Mouse (Mus musculus): ENCODE results near the gene Apol7b.
"Not testable (repeated sequence)": the region's sequence is repeated elsewhere in the genome, so short reads cannot be mapped to it uniquely, and the experiment has no call there.

The Apol7b gene

DNA sequence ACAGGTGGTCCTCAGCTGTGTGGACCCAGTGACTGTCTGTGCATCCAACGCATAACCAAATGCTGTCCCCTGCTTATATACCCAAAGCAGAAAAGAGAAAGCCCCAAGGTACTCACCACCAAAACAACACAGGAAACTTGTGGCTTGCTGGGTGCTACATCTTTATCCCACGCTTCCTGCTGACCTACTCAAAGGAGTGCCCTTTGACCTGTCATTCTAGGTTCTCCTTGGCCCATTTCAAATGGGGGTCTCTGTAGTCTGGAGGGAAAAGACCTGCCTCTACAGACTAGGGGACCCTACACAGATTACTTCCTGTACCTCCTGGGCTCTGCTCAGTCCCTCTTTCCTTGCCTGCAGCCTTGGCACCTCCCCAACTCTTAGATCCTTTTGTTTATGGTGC, at the start of gene Apol7b:
Gene Apol7b, minus strand, starts transcription at position 101 of the 400 bp plus-strand sequence.
- not testable (repeated sequence) for DNase-seq

DNA sequence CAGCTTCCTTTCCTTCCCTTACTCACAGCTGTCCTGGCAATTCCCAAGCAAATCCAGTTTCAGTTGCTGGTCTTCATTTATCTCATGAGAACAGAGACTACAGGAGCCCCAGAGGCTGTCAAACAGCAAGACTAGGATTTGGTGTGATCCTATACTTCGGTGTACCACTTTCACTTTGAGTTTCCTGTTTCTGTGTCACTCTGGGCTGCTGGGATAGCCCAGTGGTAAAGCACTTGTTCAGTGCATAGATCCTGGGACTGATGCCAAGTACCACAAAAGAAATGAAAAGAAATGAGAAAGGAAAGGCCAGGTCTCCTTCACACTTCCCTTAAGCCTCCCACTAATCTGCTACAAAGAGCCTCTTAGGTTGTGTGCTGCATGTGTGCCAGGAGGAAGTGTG, 47.4 kb upstream of the Apol7b start:
- not testable (repeated sequence) for DNase-seq

DNA sequence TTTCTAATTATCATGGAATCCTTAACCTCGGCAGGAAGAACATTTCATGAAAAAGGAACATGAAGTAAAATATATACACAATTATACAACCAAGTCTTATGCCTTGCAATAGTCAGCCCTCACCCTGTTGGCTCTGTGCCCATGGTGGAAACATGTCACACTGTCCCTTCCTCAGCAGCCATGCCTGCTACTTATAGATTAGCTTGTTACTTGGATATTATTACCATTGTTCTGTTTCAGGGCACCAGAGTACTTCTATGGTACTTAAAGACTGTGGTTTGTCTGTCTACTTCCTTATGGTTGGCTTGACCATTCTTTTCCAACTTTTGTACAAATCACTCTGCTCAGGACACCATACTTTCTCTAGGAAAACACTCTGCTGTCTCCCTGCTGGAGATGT, 45.9 kb upstream of the Apol7b start:
- DNase-seq = not testable (repeated sequence)

DNA sequence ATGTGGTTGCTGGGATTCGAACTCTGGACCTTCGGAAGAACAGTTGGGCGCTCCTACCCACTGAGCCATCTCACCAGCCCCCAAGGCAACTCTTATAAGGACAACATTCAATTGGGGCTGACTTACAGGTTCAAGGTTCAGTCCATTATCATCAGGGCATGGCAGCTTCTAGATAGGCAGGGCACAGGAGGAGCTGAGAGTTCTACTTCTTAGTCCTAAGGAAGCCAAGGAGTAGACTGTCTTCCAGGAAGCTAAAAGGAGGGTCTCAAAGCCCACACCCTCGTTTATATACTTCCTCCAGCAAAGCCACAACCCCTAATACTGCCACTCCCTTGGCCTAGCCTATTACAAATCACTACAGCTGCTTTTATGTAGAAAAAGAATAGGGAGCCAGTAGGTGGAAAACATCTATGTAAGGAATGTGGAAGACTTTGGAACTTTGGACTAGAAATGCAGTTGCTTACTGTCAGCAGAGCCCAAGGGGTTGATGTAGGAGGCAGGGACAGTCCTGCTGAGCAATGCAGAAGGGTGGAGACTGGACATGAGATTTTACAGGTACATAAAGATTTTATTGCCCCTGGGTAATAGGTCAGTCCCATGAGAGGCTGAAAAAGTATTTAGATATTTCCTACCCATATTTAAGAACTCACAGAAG, 35.0 kb upstream of the Apol7b start:
- no peak for DNase-seq

DNA sequence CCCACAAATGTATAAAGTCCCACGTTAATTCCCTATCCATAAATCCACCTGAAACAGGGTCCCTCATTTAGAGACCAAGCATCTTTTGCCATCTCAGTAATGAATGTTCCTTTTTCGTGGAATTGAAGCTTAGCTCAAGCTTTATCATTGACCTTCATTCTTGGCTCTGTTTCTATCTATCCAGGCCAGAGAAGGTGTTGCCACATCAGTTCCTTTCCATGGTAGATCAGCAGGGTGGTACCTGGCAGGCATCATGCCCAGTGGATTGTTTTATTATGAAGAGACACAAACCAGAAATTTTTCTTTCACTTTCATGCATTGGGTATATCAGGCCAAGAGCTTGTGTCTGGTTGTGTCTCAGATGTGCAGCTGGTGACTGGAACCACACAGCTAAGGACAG, 29.4 kb upstream of the Apol7b start, which contains the start of gene Apol10a:
Gene Apol10a, plus strand, starts transcription at position 355 of the 400 bp plus-strand sequence.
- not testable (repeated sequence) for DNase-seq

DNA sequence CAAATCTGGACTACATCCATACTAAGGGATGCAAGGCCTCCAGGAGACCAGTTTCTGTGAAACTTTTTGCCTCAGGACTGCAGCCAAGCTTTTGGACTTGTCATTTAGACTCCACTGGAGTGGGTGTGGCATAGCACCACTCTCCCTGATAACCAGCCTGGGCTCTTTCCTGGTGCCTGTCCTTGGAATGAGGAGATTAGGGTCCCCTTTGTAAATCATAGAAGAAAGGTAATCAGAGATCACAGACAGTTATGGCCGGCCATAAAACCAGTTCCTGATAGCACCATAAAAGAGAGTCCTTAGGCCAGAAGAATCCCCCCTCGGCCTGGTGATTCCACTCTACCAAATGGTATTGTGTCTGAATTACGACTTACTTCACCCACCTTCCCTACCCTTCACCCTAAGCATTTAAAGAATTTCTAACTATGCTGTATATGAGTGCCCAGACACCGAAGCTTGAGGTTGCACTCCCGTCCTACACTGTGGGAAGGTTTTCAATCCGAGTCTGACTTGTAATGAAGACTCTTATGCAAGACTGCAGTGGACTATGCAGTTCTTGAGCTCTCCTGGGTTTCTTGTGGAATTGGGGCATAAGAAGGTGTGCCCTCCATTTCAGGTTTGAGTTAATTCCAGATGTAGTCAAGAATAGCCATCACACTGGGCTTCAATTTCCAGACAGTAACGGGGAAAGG, 27.6 kb upstream of the Apol7b start:
- not testable (repeated sequence) for DNase-seq

DNA sequence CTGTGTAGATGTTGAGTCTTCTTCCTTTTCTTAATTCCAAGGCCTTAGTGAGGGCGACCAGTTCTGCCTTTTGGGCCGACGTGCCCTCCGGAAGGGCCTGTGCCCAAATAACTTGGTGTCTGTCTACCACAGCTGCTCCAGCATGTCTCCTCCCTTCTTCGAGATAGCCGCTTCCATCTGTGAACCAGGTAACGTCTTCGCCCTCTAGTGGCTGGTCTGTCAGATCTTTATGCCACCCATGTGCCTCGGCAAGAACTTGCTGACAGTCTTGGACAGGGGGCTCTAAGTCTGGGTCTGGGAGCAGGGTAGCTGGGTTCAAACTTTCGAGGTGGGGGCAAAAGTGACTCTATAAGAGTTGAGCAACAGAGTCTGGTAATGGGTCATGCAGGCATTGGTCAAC, 2.6 kb upstream of the Apol7b start:
- DNase-seq = not testable (repeated sequence)

DNA sequence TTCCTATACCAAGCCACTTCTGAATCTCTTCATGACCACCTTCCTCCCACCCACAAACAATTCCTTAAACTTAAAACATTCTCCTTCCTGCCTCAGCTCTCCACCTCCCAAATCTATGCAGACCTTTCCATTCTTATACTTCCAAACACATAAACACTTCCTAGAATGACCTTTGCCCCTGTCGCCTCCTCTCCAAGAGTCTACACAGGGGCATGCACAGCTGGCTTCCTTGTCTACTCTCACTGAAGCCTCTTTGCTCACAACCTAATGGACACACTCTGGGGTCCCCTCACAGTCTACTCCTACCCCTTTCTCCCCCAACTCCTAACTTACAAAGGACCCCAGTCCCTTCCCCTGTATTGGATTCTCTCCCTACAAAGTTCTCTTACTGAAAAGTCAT, 1.6 kb downstream of the Apol7b start:
- DNase-seq = not testable (repeated sequence)

DNA sequence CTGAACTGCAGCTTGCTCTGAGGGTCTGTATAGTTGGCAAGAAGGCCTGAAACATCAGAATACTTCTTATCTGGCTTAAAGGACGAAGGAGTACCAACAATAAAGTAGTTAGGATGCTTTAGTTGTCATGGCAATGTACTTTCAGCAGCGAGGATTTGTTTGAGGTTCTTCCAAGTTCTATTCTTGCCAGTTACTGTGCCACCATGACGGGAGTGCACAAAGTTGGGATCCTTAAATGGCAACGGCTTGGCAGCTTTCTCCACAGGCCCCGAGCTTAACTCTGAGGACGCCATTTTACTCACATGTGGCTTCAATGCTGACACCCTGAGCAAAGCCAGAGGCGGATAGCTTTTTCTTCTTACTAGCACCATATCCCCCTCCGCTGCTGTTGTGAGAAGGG, 2.5 kb downstream of the Apol7b start:
- not testable (repeated sequence) for DNase-seq

DNA sequence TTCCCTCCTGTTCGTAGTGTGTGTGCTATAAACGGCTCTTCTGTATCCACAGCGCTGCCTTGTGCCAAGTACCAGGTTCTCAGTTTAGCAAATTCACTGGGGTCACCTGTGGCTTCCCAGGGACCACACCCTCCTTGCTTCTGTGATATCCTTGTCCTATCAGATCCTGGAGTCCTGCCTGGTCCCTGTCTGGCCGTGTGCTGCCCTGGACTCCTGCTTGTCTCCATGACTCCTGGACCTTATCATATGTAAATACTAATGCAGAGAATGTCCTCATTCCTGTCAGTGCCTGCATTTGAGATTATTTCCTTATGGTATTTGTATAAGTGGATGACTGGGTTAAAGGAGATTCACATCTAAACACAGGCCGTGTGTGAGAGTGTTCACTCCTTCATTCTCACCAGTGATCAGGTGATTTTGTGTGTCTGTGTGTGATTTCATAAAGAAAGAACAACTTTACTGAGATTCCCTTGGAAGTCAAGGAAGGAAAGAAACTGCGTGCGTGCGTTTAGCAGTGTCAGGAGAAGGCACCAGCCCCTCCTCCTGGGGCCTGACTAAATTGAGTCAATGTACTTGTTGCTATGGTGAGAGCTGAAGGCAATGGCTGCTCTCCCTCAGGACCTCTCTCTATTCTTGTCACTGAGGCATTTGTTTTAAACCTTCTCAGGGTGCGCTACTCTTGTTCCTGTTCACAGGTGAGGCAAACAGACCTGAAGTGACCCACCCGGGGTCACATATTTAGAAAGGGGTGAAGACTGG, 18.4 kb downstream of the Apol7b start:
- DNase-seq = not testable (repeated sequence)

DNA sequence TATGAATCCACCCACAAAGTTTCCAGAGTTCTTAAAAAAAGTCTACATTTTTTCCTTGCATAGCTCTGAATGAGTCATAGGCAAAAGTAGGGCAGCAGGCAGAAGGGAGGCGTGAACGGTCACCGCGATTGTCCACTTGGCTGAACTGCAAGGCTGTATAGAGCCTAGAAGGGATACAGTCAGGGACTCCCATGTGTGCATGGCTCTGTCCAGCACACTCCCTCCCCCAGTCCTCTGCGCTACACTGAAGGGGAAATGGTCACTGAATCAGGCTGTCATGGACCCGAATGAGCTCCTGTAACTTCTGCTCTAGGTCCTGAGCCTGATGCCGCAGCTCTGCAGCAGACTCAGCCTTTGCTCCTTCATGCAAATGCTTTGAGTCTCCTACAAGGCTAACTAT, 24.4 kb downstream of the Apol7b start:
- DNase-seq = not testable (repeated sequence)

DNA sequence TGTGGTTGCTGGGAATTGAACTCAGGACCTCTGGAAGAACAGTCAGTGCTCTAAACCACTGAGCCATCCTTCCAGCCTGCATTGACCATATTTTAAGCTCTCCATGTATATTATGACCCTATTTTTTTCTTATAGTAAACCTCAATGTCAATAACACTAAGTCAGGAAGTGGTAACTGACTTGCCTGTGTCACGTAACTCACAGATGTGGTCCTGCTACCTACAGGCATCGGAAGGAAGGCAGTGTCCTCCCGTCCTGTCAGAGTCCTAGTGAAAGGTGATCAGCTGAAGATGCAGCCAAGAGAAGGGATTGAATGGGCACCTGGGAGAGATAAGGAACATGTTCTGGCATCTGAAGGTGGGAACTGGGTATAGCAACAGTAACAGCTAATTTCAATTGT, 27.6 kb downstream of the Apol7b start:
- DNase-seq = not testable (repeated sequence)

DNA sequence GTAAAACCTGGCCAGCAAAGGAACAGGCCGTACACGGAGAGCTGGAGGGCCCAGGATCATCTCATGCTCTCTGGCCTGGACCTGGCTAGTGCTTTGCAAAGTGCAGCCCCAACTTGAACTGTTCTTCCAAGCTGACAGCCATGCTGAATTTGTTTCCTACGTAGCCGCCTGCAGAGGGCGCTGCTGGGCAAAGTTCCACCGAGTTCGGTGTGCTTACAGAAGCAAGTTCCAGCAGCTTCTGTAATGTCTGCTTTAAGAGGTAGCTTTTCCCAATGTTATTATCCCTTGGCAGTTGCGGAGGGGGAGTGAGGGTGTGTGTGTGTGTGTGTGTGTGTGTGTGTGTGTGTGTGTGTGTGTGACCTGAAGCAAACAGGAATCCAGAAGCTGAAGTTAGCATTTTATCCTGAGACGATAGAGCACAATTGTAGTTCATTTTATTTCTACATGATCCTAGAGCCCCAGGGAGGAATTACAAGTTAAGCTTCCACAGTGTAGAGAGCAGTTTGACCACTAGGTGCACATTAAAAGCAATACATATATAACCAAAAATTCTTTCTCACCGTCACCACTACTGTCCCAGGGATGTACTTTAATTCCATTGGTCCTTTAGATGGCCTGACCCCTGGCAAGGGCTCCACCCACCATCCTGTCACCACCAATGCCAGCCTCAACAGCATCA, 30.5 kb downstream of the Apol7b start:
- DNase-seq = not testable (repeated sequence)

DNA sequence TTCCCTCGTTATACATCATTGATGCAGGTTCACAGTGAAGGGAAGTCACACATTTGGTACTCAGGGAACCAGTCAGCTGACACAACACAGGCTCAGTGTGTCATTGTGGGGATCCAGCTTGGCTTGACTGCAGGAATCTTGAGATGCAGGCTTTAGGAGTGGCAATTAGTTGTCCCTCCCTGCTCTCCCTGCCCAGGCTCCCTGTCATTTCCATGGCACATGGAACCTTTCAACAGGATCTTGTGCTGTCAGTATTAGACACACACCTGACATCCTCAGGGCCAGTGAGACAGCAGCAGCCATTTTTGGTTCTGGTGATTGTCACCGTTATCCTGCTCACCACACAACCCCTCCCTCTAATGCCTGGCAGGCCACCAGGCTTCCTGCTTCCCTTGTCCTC, 31.6 kb downstream of the Apol7b start:
- DNase-seq = not testable (repeated sequence)

DNA sequence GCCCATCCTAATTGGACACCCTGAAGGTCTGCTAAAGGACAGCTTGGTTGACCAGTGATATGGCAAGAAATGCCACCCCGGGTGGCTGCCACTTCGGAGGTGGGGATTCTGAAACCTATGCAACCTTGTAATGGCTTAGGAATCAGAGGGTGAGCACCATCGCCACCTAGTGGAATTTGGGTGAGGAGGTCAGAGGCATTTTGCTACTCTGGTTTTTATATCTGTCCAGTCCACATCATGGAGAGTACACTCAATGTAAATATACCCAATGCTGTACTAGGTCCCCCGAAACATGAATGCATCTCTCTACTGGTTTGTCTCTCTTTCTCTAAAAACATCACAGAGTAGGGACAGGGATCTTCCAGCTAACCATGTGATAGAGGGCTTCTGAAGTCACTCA, 34.6 kb downstream of the Apol7b start:
- not testable (repeated sequence) for DNase-seq

DNA sequence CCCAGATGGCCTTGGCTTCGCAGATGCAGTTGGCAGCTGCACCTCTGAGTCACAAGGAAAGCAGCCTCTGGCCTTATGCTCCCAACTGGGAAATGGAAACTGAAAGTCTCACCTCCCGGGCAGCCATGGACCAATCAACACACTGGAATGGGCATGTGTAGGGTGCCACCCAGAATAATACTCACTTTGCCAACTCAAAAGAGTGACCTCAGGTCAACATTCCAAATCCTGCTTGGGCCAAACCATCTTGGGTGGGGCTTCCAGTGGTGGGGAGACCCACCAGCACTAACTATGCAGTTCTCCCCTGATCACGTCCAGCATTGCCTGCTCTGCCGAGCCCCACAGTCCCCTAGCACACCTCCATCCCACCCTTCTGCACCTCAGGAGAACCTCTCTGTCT, 36.3 kb downstream of the Apol7b start, which contains the start of gene Apol9a:
Gene Apol9a, minus strand, starts transcription at position 101 of the 400 bp plus-strand sequence.
- DNase-seq = not testable (repeated sequence)

DNA sequence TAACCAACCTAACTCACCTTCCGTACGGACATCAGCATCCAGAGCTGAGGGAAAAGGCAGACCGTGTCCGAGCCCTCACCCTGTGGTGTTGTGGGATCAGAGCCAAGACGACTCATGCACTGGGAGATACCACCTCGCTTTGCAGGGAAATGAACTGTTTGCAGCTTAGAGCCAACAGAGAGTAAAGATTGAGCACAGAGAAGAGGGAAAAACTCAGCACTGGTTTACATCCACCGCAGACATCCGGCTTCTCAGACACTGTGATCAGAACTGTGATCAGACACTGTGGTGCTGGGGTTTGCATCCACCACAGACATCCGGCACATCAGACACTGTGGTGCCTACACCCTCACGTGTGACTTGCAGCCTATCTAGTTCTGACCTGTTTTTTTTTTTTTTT, 40.9 kb downstream of the Apol7b start:
- DNase-seq = not testable (repeated sequence)

DNA sequence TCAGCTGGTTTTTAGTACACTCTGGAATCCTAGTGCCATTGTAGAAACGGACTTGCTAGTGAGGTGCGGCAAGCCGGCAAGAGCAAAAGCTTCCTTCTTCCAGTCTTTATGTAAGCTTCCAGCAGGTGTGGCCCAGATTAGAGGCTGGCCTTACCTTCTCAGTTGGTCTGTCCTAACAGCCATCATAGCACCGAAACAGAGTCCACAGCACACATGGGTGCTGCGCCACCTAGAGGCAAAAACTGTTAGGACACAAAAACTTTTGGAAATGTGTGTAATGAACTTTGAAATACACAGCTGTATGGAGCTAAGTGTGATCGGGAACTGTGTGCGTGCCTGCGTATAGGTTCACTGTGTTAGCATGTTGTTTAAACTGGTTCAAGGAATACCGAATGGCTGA, 48.3 kb downstream of the Apol7b start, which contains the start of gene Apol7a:
Gene Apol7a, minus strand, starts transcription at position 84 of the 400 bp plus-strand sequence.
- DNase-seq = not testable (repeated sequence)

DNA sequence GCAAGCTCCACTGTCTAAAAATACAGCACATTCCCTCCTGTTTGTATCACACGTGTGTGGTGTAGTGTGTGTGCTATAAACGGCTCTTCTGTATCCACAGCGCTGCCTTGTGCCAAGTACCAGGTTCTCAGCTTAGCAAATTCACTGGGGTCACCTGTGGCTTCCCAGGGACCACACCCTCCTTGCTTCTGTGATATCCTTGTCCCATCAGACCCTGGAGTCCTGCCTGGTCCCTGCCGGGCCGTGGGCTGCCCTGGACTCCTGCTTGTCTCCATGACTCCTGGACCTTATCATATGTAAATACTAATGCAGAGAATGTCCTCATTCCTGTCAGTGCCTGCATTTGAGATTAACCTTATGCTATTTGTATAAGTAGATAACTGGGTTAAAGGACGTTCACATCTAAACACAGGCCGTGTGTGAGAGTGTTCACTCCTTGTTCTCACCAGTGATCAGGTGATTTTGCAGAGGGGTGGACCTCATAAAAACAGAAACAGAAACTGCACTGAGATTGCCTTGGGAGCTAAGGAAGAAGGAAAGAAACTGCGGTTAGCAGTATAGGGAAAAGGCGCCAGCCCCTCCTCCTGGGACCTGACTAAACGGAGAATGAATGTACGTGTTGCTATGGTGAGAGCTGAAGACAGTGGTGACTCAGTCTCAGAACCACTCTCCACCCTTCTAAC, 49.7 kb downstream of the Apol7b start:
- not testable (repeated sequence) for DNase-seq

DNA sequence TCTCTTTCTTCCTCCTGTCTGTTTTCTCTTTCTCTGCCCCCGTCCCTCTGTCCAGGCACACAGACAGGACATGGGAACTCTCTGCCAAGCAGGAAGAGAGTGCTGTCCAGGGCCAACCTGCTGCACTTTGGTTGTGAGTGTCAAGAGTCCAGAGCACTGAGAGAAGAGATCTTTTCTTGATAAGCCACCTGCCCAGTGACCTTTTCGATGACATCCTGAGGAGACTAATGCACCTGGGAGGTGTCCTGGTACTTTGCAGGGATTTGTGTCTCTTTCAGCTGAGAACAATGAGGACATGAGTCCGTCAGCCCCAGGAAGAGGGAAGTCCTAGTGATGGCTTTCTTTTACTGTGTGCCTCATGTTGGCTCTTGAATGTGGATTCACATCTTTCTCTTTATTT, 53.5 kb downstream of the Apol7b start:
- not testable (repeated sequence) for DNase-seq

DNA sequence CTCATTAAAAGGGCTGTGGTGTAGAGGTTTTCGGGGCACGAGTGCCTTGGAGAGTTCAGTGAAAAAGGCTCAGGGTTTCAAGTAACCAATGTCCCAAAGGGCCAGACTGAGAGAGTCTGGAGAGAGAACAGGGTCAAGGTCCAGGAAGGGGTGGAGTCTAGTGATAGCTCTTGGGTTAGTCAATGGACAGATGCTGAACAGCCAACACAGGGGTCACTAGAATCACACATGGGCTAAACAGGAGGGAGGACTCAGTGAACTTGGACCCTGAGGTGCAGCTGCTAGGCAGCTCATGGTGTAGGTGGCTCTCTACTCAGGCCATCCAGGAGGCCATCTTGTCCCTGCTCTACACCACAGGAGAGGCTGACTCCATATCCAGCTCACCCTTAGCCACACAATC, 59.8 kb downstream of the Apol7b start:
- DNase-seq = no peak

Data from cerebellum, adult 11 months (tissue).